Mouse (Mus musculus): ENCODE measurements around the gene Rfc1. TPM values are rescaled to one million over a fixed set of nuclear protein-coding genes. Genes with fewer than 3 reads are reported as not detected.

Gene Rfc1
- polyA plus RNA-seq, 1 experiment: 10.9 TPM

- 82% methylated on average over 11 of the region's 11 CpGs for WGBS
- no peak for DNase-seq
- Histone ChIP-seq H3K36me3 (ENCODE audit: control insufficient read depth, insufficient read depth, low read length) (no peaks in the 10 kb centered on the region; the same call in none of the 2 replicates), H3K4me1 (ENCODE audit: control insufficient read depth, insufficient read depth, low read length) (no peaks in the 10 kb centered on the region), H3K27ac (ENCODE audit: insufficient read depth, low read depth, low read length) (no peak overlapping the region), H3K27me3 (replicated peaks; ENCODE audit: control insufficient read depth, insufficient read depth, low read length) (no peaks in the 10 kb centered on the region), H3K4me3 (ENCODE audit: insufficient read depth, low read depth, low read length) (no peak overlapping the region)
- no peak for TF ChIP-seq CTCF (conservative IDR thresholded peaks at IDR 0.05; ENCODE audit: insufficient read depth, insufficient read length, low read depth, low read length)
- TF ChIP-seq POLR2A (IDR thresholded peaks at IDR 0.05; ENCODE audit: low read depth, low read length): no peak
These were observed 117.9 kb downstream of the Rfc1 start for GRCm38 (mm10) chr5:65217305-65218269.

GRCm38 (mm10) chr5:65213321-65213720, 122.1 kb downstream of the Rfc1 start:
- Histone ChIP-seq H3K4me1 (ENCODE audit: control insufficient read depth, insufficient read depth, low read length) (no peaks in the 10 kb centered on the region), H3K27me3 (replicated peaks; ENCODE audit: control insufficient read depth, insufficient read depth, low read length) (no peaks in the 10 kb centered on the region), H3K27ac (ENCODE audit: insufficient read depth, low read depth, low read length) (no peak overlapping the region), H3K36me3 (ENCODE audit: control insufficient read depth, insufficient read depth, low read length) (no peaks in the 10 kb centered on the region; the same call in 1 of the 2 replicates), H3K4me3 (ENCODE audit: insufficient read depth, low read depth, low read length) (no peak overlapping the region)
- TF ChIP-seq CTCF (conservative IDR thresholded peaks at IDR 0.05; ENCODE audit: insufficient read depth, insufficient read length, low read depth, low read length) (peak; percentile 90), POLR2A (IDR thresholded peaks at IDR 0.05; ENCODE audit: low read depth, low read length) (no peak)
- DNase-seq: peak; percentile 39
- 20% methylated on average over 7 of the region's 7 CpGs for WGBS

Other genes starting within 250 kb of the Rfc1 start
- 0.11 and 0.19 TPM in 2 replicates for gene Tmem156, start 243.5 kb downstream of the Rfc1 start, polyA plus RNA-seq (2012; rRNA removed)
- gene Klhl5, start 228.1 kb downstream of the Rfc1 start, polyA plus RNA-seq (2012; rRNA removed): 24.8 and 25.2 TPM in 2 replicates
- gene Wdr19, start 136.0 kb downstream of the Rfc1 start, polyA plus RNA-seq (2012; rRNA removed): 5.7 and 6.4 TPM in 2 replicates
- gene Klb, start 12.6 kb upstream of the Rfc1 start, polyA plus RNA-seq (2012; rRNA removed): 1.5 and 1.8 TPM in 2 replicates
- gene Rpl9, start 55.8 kb upstream of the Rfc1 start, polyA plus RNA-seq (2012; rRNA removed): 220 and 310 TPM in 2 replicates
- 18.6 and 26.1 TPM in 2 replicates for gene Lias, start 55.8 kb upstream of the Rfc1 start, polyA plus RNA-seq (2012; rRNA removed)
- 29.6 and 31.2 TPM in 2 replicates for gene Ugdh, start 100.3 kb upstream of the Rfc1 start, polyA plus RNA-seq (2012; rRNA removed)
- gene Gm43552, start 157.2 kb upstream of the Rfc1 start, polyA plus RNA-seq (2012; rRNA removed): not detected in 2 replicates
- gene Smim14, start 201.5 kb upstream of the Rfc1 start, polyA plus RNA-seq (2012; rRNA removed): 111 and 114 TPM in 2 replicates
- gene Ube2k, start 201.6 kb upstream of the Rfc1 start, polyA plus RNA-seq (2012; rRNA removed): 23.1 and 35.1 TPM in 2 replicates